Mouse (Mus musculus) Muller cell, postnatal 12 days (primary cell): ENCODE measurements around the gene Pgd.
A peak's percentile ranks its signal among the peaks of the same experiment; 100 is the strongest.
"Not testable (repeated sequence)": the region's sequence is repeated elsewhere in the genome, so short reads cannot be mapped to it uniquely, and the experiment has no call there.

Experiments
- DNase-seq: peaks from one replicate; pipeline ENCODE4 v3.0.0-alpha.2; 2015; ENCODE audit errors: inconsistent ontology term

The Pgd gene

DNA sequence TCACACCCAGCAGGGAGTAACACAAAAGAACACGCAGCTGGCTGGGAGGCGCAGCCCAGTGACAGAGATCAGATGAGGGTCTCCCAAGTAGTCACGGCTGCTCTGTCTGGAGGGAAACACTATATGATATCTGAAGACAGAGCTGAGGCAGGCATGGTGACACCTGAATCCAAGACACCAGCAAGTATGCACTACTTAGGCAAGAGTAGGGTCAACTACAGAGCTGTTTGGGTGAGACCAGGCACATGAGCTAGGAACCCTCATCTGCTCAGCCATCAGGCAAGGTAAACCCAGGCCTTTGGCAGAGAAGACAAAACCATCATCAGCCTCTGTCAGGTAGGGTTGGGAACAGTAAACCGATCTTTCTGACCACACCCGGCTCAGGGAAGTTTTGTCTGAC is 33.2 kb downstream of the Pgd start:
- DNase-seq, result no peak

DNA sequence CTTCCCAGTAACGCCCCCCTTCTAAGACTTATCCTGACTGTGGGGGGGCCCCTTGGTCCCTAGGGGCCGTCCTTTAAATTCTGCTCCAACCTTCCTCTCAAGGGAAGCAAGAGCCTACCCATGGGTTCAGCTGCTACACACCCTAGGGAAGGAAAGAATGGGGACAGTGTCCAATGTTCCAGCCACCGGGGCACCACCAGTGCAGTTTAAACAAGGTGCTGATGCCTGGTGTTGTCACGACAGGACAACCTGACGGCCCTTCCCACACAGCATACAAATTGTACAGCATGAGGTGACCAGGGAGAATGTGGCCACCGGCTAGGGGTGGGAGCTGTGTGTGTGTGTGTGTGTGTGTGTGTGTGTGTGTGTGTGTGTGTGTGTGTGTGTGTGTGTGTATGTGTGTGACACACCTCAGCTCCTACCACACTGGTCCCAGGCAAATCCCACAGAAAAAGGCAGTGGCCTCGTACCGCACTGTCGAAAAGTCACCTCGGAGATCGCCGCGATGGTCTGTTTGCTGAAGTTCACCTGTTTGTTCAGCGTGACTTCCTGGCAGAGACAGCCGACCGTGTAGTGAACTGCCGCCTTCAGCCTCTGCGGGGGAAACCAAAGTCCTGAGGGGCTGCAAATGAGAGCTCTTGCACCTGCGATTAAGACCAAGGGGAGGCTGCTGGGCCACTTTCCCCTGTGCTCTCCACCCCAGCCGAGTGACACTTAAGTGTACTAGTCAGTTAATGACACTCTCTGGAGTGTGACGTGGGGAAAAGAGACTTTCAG is 34.6 kb downstream of the Pgd start:
- no peak for DNase-seq

DNA sequence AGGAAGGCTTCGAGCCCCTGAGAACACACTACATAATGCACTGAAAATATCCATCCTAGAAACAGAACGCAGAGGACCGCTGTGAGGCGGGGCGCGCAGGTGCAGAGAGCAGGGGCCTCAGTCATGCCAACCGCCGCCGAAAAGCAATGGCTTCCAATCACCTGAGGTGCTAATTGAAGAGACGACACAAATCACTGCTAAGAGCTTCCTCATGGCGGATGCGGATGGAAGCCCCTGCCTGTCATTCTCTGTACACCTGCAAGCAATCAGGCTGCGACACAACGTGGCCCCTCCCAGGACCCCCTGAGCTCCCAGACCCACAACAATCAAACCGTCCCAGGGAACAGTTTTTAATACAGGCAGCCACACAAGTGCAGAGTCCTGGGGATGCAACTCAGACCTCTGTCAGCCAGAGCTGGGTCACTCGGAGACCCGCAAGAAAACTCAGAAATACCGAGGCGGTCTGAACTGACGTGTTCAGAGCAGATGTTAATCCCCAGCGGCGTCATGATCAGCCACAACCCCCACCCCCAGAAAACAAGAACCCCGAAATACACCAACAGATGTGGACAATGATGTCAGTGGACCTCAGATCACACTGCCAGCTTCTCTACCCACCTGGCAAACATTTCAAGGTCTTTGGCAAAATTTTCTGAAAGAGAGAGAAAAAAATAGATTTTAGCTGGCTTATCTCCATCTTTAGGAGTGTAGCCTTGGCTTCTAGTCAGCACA is 35.4 kb downstream of the Pgd start:
- DNase-seq, result no peak

DNA sequence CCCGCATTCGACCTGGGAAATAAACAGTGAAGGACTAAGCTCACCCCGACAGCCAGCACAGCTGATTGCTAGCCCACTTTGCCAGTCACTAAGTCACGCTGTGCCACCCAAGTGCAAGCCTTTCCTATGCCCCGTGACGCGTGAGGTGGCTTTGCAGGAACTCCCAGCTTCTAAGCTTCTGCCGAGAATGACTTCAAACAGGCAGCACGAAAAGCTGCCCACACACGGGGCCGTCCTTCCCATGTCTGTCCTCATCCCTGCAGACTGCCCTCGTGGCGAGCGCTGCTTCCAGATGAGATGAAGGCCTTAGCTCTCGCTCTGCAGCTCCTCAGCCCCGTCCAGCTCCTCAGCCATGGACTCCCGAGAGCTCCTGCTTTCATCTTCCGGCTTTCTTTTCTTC is 38.1 kb downstream of the Pgd start:
- DNase-seq, result no peak

DNA sequence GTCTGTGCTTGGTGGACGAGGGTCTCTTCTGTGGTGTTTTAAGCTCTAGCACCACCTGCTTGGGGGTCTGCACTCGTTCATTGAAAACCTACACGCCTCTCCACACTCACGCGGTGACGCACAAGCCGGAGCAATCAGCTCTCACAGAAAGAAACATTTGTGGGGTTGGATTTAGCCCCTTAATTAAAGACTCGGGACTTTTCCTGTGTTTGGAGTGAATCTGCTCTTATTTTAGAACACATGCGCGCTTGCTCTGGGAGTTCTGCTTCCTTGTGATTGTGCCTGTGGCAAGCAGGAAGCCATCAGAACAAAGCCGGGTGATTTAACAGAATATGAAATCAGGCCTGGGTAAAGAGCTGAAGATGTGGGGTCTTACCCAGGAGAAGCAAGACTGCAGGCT is 39.9 kb downstream of the Pgd start, which contains the start of gene Cort:
Cort (minus strand) TSS at position 101 of the 400 bp plus-strand sequence.
- DNase-seq, result no peak

DNA sequence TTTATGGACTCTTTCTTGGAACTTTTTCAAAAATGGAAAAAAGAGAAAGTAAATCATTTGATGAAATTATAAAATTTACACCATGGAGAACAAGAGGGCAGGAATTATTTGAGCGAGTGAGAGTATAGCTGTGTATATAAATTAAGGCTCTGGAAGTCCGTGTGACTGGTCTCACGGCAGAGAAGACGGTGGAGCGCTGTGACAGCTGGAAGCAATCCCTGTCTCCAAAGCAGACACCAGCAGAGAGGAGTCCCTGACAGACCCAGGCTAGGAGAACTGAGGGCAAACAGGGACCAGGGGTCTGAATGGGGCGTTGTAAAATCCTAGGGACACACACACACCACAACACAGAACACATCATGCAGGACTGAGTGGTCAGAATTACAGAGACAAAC is 40.5 kb downstream of the Pgd start:
- no peak for DNase-seq

DNA sequence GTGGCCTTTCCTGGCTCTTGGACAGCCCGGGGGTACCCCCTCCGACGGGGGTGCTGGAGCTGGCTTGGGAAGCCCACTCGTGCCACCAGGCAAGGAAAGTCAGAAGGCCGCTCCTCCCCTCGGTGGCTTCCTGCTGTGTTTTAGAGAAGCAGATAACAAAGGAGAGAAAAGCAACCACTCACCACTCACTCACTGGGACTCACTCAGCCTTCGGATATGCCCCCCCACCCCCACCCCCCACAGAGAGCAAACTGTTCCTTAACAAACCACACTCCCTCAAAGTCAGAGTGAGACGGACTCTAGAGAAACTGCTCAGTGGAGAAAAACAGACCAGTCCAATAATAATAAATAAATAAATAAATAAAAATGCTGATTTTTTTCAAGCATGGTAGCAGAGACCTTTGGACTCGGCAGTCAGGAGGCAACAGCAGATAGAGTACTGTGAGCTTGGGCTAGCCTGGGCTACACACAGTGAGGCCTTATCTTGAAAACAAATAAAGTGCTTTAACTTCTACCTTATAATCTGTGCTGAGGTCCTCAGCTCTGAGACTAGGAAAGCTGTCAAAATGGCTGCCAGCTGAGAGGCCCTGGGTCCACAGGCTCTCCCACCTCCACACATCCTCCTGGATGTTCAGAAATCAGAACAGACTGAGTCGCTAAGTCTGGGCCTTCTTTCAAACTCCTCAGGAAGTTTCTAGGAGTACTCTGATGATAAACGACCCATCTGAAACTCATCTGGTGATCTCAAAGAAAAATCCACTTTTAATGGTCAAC is 41.0 kb downstream of the Pgd start:
- DNase-seq, result no peak

DNA sequence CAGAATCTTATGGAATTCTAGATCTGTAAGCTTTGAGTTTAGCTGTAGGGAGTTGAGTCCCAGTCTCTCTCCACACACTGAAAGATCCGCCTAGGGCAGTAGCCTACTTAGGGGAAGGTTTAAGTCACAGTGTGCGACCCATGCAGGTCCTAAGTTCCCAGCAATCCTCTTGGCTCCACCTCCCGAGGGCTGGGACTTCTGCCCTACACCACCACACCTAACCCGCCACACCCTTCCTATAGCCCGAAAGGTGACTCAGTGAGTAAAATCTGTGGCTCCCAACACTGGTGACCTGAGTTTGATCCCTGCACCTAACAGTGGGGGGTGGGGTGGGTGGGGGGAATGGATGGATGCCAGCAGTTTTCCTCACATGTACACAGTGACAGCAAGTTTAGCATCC is 43.1 kb downstream of the Pgd start:
- no peak for DNase-seq

DNA sequence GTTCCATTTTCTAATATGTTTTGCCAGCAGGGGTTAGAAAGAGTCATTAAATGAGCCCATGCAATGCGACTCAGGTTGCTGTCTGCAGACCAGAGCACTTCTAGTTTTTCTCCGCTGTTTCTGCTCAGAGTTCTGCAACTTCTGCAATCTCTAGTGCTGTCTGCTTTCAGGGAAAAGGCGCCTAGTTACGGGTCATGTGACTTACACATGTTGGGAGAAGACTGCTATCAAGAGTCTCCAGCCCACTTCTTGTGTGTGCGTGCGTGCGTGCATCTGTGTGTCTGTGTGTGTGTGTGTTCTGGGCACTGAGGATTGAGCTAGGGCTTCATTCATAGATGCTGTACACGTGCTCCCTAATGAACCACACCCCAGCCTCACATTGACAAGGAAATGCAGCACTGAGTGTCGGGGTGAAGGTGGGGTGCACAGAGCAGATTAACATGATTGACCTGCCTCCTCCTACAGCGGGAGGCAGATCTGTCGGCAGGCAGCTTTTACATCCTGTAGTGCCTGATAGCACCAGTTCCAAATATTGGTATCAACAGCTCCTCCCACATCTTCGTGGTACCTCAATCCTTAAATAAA is 46.5 kb downstream of the Pgd start:
- DNase-seq, result not testable (repeated sequence)

DNA sequence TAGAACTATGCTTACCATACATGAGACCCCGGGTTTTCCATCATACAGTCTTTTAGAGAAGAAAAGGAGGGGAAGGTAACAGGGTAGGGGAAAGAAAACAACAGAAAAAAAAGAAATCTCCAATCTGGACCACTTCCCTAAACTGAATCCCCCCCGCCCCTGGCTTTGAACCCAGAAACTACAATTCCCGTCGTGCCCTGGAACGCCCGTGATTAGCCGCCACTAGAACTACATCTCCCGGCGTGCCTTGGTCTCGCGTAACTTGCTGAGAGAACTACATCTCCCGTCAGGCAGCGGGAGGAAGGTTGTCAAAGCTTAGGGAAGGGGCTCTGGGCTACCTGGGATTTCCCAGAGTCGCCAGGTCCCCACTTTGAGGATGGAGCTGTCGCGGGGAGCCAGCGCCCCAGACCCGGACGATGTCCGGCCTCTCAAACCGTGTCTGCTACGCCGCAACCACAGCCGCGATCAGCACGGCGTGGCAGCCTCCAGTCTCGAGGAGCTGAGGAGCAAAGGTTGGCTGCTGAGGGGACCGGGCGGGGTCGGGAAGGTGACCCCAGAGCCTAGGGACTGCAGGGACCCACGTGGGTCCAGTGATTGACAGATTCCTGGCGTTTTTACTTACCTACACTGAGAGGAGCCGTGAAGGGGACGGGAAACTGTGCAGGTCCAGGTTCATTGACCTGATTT is 62.6 kb downstream of the Pgd start, which contains the start of gene Dffa:
Dffa (plus strand) TSS at position 272 of the 687 bp plus-strand sequence.
- peak; percentile 78 for DNase-seq

DNA sequence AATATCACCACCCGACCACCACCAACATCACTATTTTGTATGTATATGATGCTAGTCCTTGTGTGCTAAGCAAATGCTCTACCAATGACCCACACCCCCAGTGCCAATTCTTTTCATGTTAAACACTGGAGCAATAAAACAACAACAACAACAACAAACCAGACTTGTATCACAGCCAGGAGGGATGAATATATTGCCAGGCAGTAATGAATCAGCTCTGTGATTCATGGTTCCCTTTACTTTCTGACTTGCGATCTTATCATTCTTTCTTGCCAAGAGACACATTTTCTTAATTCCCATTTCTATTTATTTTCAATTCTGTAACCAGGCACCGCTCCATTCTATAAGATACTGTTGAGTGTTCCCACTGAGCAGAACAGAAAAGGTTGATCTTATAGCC is 65.1 kb downstream of the Pgd start:
- DNase-seq, result no peak

DNA sequence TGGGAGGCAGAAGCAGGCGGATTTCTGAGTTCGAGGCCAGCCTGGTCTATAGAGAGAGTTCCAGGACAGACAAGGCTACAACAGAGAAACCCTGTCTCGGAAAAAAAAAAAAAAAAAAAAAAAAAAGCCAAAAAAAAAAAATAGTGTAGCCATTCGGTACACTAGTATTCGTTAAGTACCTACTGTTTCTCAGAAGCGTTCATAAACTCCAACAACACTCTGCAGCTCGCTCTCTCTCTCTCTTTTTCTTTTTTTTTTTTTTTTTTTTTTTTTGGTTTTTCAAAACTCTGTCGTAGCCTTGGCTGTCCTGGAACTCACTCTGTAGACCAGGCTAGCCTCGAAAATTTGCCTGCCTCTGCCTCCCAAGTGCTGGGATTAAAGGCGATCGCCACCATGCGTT is 66.1 kb downstream of the Pgd start:
- DNase-seq, result not testable (repeated sequence)
